16 mouse cellular contexts compared by ENCODE assay signal in genomic region chr8:115143530-115144320, GRCm38 (mm10).
DNase-seq lines count a peak whose midpoint lies in the region; ATAC-seq and TF ChIP-seq lines count a peak whose summit lies in the region.
"Had no signal": no experiment of that assay in that cellular context is flagged by ENCODE, and none has a peak within 500 bp of the region (broad histone marks: within the 10 kb centered on the region; RNA-seq: fewer than 3 reads in every experiment).

No protein-coding gene starts in this region.

- no peak overlapping the region for H3K4me2 ChIP-seq in heart, embryonic 14.5 days (ENCODE audit: low read length)
- H3K4me2 ChIP-seq in forebrain, postnatal 0 days (ENCODE audit: low read depth): no peak overlapping the region
- H3K4me2 ChIP-seq: limb, embryonic 13.5 days had no signal

- no peaks in the 10 kb centered on the region for H3K36me3 ChIP-seq in heart, embryonic 14.5 days (ENCODE audit: control insufficient read depth, insufficient read depth, low read length)
- no peaks in the 10 kb centered on the region for H3K36me3 ChIP-seq in forebrain, postnatal 0 days (ENCODE audit: insufficient read depth)
- H3K36me3 ChIP-seq: limb, embryonic 13.5 days had no signal

- H3K9ac ChIP-seq in heart, embryonic 14.5 days (ENCODE audit: low read length): no peak overlapping the region
- no peak overlapping the region for H3K9ac ChIP-seq in forebrain, postnatal 0 days
- H3K9ac ChIP-seq: limb, embryonic 13.5 days; liver, postnatal 0 days had no signal

- ATAC-seq in heart, embryonic 14.5 days (ENCODE audit: insufficient number of reproducible peaks, insufficient read depth, low FRiP score, low read depth): 0 out of 2 replicates have a peak, but pooled peaks have one; percentile 9
- no peak for ATAC-seq in forebrain, postnatal 0 days
- ATAC-seq: intestine, embryonic 16.5 days; liver, postnatal 0 days had no signal

- H3K9me3 ChIP-seq in heart, embryonic 14.5 days (ENCODE audit: control insufficient read depth, low read length): no peaks in the 10 kb centered on the region
- no peaks in the 10 kb centered on the region for H3K9me3 ChIP-seq in forebrain, postnatal 0 days (ENCODE audit: low read length)
- H3K9me3 ChIP-seq: limb, embryonic 13.5 days had no signal

- TF ChIP-seq CTCF in forebrain, postnatal 0 days (IDR thresholded peaks at IDR 0.05; ENCODE audit: low read depth): no peak

- 52% methylated on average over 9 of the region's 9 CpGs for WGBS in heart, embryonic 14.5 days
- 79% methylated on average over 9 of the region's 9 CpGs for WGBS in forebrain, postnatal 0 days

- H3K27ac ChIP-seq in heart, embryonic 14.5 days (replicated peaks in 1 of 2; ENCODE audit: control insufficient read depth in 1 of 2, insufficient read depth in 1 of 2, low read depth in 2 of 2, low read length in 2 of 2): no peak overlapping the region
- H3K27ac ChIP-seq in forebrain, postnatal 0 days (ENCODE audit: low read depth, low read length): no peak overlapping the region
- H3K27ac ChIP-seq: limb, embryonic 13.5 days had no signal

- H3K4me3 ChIP-seq in heart, embryonic 14.5 days (ENCODE audit: control insufficient read depth in 1 of 2, insufficient read depth in 1 of 2, low read depth in 1 of 2, low read length in 2 of 2): no peak overlapping the region
- no peak overlapping the region for H3K4me3 ChIP-seq in forebrain, postnatal 0 days (ENCODE audit: low read depth, low read length)
- H3K4me3 ChIP-seq: limb, embryonic 13.5 days; myocyte had no signal

- intact Hi-C loops in heart, postnatal 36 days (cut with DNase I): no loop called here

- H3K27me3 ChIP-seq in heart, embryonic 14.5 days (ENCODE audit: control insufficient read depth, insufficient read depth, low read length): no peaks in the 10 kb centered on the region
- peaks cover 60% of the 10 kb centered on the region for H3K27me3 ChIP-seq in forebrain, postnatal 0 days (ENCODE audit: insufficient read depth, low read length)

- DNase-seq in heart, postnatal 36 days: no peak
- DNase-seq in embryo, embryonic 10 days (ENCODE audit: low spot score): peak; percentile 76
- DNase-seq in kidney, adult 11 months: peak; percentile 56
- DNase-seq in kidney, postnatal 14 days: peak; percentile 43
- DNase-seq in cerebellum, postnatal 25 days: no peak
- no peak for DNase-seq in spleen, postnatal 10 days (ENCODE audit: low spot score in 2 of 2)
- no peak for DNase-seq in forebrain, postnatal 0 days
- DNase-seq: adrenal gland, postnatal 25 days; B cell, adult 2 months; gastrocnemius, postnatal 36 days; heart, postnatal 14 days; liver, postnatal 0 days had no signal

- H3K4me1 ChIP-seq in heart, embryonic 14.5 days (ENCODE audit: control insufficient read depth in 2 of 2, insufficient read depth in 2 of 2, low read length in 2 of 2): peaks cover 6 to 11% of the 10 kb centered on the region in 2 experiments
- no peaks in the 10 kb centered on the region for H3K4me1 ChIP-seq in forebrain, postnatal 0 days (ENCODE audit: insufficient read depth)

Comparison
In these comparisons a context has a peak if more than half of its experiments do, and no peak if none do; other contexts are left out.
1. DNase-seq: peak in embryo, embryonic 10 days (single experiment), kidney, adult 11 months (single experiment) and kidney, postnatal 14 days (single experiment); none in heart, postnatal 36 days (0 of 2), cerebellum, postnatal 25 days (0 of 2), spleen, postnatal 10 days (0 of 2) and forebrain, postnatal 0 days (single experiment).